Mouse (Mus musculus) hindbrain, embryonic 11.5 days (tissue): ENCODE results near the gene Hoxa5. TPM values are rescaled to one million over a fixed set of nuclear protein-coding genes. Genes with fewer than 3 reads are reported as not detected.
A peak's percentile ranks its signal among the peaks of the same experiment; 100 is the strongest.

ENCODE experiments used
- ATAC-seq: fragments of 200-750 bp; cut with Nextera tagmentation; 2 replicates; pipeline ENCODE4 v1.8.0; 2017; ENCODE audit warnings: mild to moderate bottlenecking, moderate TSS enrichment, moderate library complexity; ENCODE audit not compliant: low FRiP score
- DNase-seq: peaks from one replicate; pipeline ENCODE4 v3.0.0-alpha.2; 2015; ENCODE audit warnings: low spot score
- H3K27ac ChIP-seq: fragments of 300-500 bp; sonication (generic); 2 replicates; pipeline ENCODE4 v1.5.1; 2014; ENCODE audit warnings: mild to moderate bottlenecking, low read depth, low read length
- H3K27me3 ChIP-seq: fragments of 300-500 bp; sonication (generic); 2 replicates; pipeline ENCODE4 v1.6.1; 2014; ENCODE audit warnings: mild to moderate bottlenecking, low read length, moderate library complexity, mixed read lengths; ENCODE audit not compliant: control insufficient read depth, insufficient read depth
- H3K36me3 ChIP-seq: fragments of 300-500 bp; sonication (generic); 2 replicates; pipeline ENCODE4 v1.6.1; 2014; ENCODE audit warnings: mild to moderate bottlenecking, low read length, moderate library complexity, mixed read lengths; ENCODE audit not compliant: control insufficient read depth, insufficient read depth
- H3K4me1 ChIP-seq: fragments of 300-500 bp; sonication (generic); replicated peaks from 2 replicates; pipeline ENCODE4 v1.6.1; 2014; ENCODE audit warnings: low read length, mixed read lengths; ENCODE audit not compliant: control insufficient read depth, insufficient read depth
- H3K4me2 ChIP-seq: fragments of 300-500 bp; sonication (generic); replicated peaks from 2 replicates; pipeline ENCODE4 v1.6.1; 2014; ENCODE audit warnings: mild to moderate bottlenecking, low read depth, low read length
- H3K4me3 ChIP-seq: fragments of 300-500 bp; sonication (generic); 2 replicates; pipeline ENCODE4 v1.5.1; 2014; ENCODE audit warnings: low read depth, low read length
- H3K9ac ChIP-seq: fragments of 300-500 bp; sonication (generic); 2 replicates; pipeline ENCODE4 v1.6.1; 2014; ENCODE audit warnings: low read depth, low read length
- H3K9me3 ChIP-seq: fragments of 300-500 bp; sonication (generic); 2 replicates; pipeline ENCODE4 v1.6.1; 2016; ENCODE audit warnings: low read length; ENCODE audit not compliant: control insufficient read depth
- WGBS: fragments of 180-500 bp; shearing (Covaris S2); extraction: QIAGEN DNeasy Blood & Tissue Kit; methylation state at CpG from one replicate; pipeline ENCODE4 v1.1.7; 2014; 5-methylcytosine and 5-hydroxymethylcytosine counted together
- polyA plus RNA-seq: library from polyadenylated mRNA; unstranded; fragments of >200 nt; fragmentation: Nextera tagmentation; extraction: Ambion mirVana; gene quantifications from 2 replicates; pipeline ENCODE4 v1.2.1, GENCODE M21; 2014

Hoxa5 gene
- polyA plus RNA-seq, 1 experiment from 2014 or later, result 23.8 TPM

DNA sequence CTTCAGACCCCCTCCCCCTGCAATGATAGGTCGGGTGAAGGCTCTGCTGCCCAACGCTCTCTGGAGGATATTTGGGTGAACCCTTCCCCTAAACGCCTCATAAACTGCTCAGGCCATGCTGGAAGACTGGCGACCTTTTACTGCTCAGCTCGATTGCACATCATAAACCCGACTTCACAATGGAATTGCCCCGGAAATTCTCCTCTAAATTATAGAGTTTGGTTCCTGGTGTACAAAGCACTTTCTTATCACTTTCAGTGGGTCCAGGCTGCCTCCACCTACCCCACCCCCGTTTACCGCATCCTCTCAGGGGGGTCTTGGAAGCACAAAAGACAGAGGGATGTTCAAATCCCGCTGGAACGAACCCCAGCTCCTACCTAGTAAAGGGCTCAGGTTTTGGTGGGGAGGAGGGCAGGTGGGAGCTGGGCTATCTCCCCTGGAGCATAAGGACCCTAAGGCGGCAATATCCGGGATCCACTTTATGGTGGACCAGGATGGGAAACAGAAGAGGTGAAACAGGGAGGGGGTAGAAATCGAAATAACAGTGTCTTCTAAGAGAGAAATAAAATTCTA, 14.3 kb upstream of the Hoxa5 start:
- ATAC-seq (no peak), DNase-seq (peak; percentile 70)
- 7% methylated on average over 14 of the region's 14 CpGs for WGBS
- Histone ChIP-seq H3K4me1 (peaks cover 8% of the 10 kb centered on the region; the same call in 1 of the 2 replicates), H3K9ac (no peak overlapping the region), H3K27me3 (peaks cover 99% of the 10 kb centered on the region), H3K9me3 (no peaks in the 10 kb centered on the region), H3K4me3 (no peak overlapping the region), H3K27ac (no peak overlapping the region), H3K4me2 (no peak overlapping the region), H3K36me3 (no peaks in the 10 kb centered on the region)

DNA sequence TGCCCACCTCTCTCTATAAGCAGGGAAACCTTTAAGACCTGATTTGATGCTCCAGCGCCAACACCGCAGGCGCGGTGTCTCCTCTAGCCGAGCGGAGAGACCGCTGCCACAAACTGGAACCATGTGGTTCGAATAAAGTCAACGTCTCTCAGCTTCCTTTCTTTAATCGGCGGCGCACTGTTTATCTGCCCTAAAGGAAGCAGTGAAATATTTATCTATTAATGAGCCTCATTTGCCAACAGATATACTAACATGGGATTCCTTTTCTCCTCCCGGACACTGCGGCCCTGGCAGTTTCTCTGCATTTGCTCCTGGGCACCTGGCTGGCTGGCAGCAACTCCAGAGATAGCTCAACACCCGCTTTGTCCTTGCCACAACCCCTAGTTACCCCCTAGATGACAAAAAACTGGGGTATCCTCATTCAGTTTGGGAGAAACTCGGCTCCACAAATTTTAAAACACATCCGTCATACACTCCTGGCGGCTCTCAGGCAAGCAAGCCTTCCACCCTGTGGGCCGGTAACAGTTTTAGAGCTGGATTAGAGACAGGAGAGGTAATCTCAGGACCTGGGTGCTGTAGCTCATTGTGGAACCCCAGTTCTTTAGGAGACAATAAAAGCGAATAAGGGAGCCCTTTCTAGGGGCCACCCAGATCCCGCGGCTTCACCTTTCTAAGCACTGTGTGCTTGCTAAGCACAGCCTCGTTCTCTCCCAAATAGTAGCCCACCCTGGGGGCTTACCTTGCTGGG, 13.7 kb upstream of the Hoxa5 start:
- Histone ChIP-seq H3K4me2 (peak overlapping the region; percentile 49; the same call in 1 of the 2 replicates), H3K36me3 (no peaks in the 10 kb centered on the region), H3K9me3 (no peaks in the 10 kb centered on the region), H3K4me1 (peaks cover 8% of the 10 kb centered on the region; the same call in 1 of the 2 replicates), H3K27me3 (peaks cover 99% of the 10 kb centered on the region), H3K27ac (no peak overlapping the region), H3K9ac (no peak overlapping the region), H3K4me3 (peak overlapping the region; percentile 25)
- ATAC-seq, result no peak
- peak; percentile 71 for DNase-seq
- WGBS, result 6% methylated on average over 23 of the region's 23 CpGs

DNA sequence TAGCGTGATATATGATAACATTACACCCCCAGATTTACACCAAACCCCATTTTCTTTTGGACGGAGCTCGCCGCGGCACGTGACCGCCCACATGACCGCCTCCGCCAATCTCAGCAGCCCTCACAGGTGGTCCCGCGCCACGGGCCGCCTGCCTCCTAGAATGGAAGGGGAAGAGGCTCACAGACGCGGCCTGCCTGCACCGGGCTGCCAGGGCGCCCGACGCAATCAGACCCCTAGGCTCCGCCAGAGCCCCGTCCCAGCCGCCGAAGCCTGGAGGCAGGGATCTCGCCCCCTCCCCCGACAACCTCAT, 13.0 kb upstream of the Hoxa5 start:
- WGBS, result under 1% methylated on average over 23 of the region's 25 CpGs
- peak overlapping the region; percentile 49 for H3K4me2 ChIP-seq

GRCm38 (mm10) chr6:52216691-52217458, 12.5 kb upstream of the Hoxa5 start:
- Histone ChIP-seq H3K9me3 (no peaks in the 10 kb centered on the region), H3K27ac (0 out of 2 replicates have a peak overlapping the region, but pooled peaks have one; percentile 33), H3K4me1 (peaks cover 8% of the 10 kb centered on the region; the same call in 1 of the 2 replicates), H3K4me2 (peak overlapping the region; percentile 49), H3K4me3 (peak overlapping the region; percentile 25), H3K27me3 (peaks cover 99% of the 10 kb centered on the region), H3K9ac (no peak overlapping the region), H3K36me3 (no peaks in the 10 kb centered on the region)
- peak; percentile 36; the same call in 1 of the 2 replicates for ATAC-seq
- 2% methylated on average over 60 of the region's 60 CpGs for WGBS
- DNase-seq, result peak; percentile 68

More for the DNA sequence above, 13.0 kb upstream of the Hoxa5 start:
- Histone ChIP-seq H3K9me3 (no peaks in the 10 kb centered on the region), H3K27me3 (peaks cover 99% of the 10 kb centered on the region), H3K4me1 (peaks cover 8% of the 10 kb centered on the region; the same call in 1 of the 2 replicates), H3K36me3 (no peaks in the 10 kb centered on the region), H3K9ac (no peak overlapping the region), H3K4me3 (peak overlapping the region; percentile 25), H3K27ac (no peak overlapping the region)
- ATAC-seq, result peak; percentile 79
- no peak for DNase-seq

DNA sequence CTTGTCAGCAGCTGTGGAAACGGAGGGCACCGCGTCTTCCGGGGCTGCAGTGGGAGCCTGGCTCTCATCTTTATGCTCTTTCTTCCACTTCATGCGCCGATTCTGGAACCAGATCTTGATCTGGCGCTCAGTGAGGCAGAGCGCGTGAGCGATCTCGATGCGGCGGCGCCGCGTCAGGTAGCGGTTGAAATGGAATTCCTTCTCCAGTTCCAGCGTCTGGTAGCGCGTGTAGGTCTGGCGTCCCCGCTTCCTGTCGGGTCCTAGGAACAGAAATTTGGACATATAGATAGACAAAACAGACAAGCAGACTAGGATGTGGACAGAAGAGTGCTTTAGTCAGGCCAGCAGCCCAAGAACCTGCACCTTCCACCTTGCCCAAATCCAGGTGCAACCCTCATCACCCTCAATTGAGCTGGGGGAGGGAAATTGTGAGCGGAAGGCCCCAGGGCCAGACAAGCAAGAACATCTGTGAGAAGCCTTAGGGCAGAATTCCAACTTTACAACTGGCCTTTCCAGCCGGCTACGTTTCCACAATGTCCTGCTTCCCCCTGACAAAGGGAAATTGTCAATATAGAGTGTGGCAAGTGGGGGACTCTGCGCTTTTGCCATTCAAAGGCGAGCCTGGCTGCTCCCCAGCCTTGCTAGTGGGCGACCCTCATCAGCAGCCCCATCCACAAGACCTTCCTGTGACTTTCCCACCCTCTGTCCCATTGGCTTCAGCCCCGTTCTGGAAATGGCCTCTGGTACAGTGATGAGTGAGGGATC, 11.6 kb upstream of the Hoxa5 start:
- Histone ChIP-seq H3K27ac (no peak overlapping the region), H3K9me3 (no peaks in the 10 kb centered on the region), H3K4me3 (no peak overlapping the region), H3K4me1 (peaks cover 5% of the 10 kb centered on the region; the same call in 1 of the 2 replicates), H3K9ac (no peak overlapping the region), H3K4me2 (no peak overlapping the region), H3K36me3 (no peaks in the 10 kb centered on the region), H3K27me3 (peaks cover 99% of the 10 kb centered on the region)
- ATAC-seq, result no peak
- DNase-seq, result peak; percentile 61
- 2% methylated on average over 30 of the region's 30 CpGs for WGBS

- no peak overlapping the region for H3K4me2 ChIP-seq
- peaks cover 97% of the 10 kb centered on the region for H3K27me3 ChIP-seq
- no peak overlapping the region for H3K27ac ChIP-seq
- no peaks in the 10 kb centered on the region for H3K36me3 ChIP-seq
- ATAC-seq, result no peak
- H3K9me3 ChIP-seq, result no peaks in the 10 kb centered on the region
- DNase-seq, result no peak
- H3K4me1 ChIP-seq, result peaks cover 5% of the 10 kb centered on the region; the same call in 1 of the 2 replicates
- 15% methylated on average over 3 of the region's 3 CpGs for WGBS
- no peak overlapping the region for H3K9ac ChIP-seq
- no peak overlapping the region for H3K4me3 ChIP-seq
Observed at GRCm38 (mm10) chr6:52215070-52215469, 10.7 kb upstream of the Hoxa5 start.

DNA sequence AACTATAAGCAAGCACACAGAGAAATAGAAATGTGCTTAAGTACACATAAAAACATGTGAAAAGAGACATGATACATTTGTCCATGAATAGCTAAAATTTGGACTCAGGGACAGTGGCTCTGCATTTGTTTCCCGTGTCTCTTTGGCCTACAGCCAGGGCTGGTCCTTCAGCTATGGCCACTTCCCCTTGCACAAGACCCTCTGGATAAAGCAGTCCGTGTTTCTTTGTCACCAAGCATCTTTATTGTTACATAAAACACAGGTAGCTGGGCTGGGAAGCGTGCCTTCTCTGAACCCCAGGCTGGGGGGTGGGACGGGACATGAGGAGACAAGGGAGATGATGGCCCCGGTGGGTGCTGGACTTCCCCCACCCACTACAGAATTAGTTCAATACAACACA, 9.9 kb upstream of the Hoxa5 start:
- 8% methylated on average over 5 of the region's 5 CpGs for WGBS
- Histone ChIP-seq H3K4me1 (peaks cover 5% of the 10 kb centered on the region; the same call in 1 of the 2 replicates), H3K9ac (no peak overlapping the region), H3K4me3 (no peak overlapping the region), H3K27ac (no peak overlapping the region), H3K27me3 (peaks cover 97% of the 10 kb centered on the region), H3K4me2 (no peak overlapping the region), H3K9me3 (no peaks in the 10 kb centered on the region), H3K36me3 (no peaks in the 10 kb centered on the region)
- ATAC-seq (no peak), DNase-seq (no peak)
